Mouse (Mus musculus) intestine, postnatal 0 days (tissue): ENCODE measurements around the gene Nacc2. TPM values are rescaled to one million over a fixed set of nuclear protein-coding genes. Genes with fewer than 3 reads are reported as not detected.

Experiments used
- ATAC-seq: fragments of 200-750 bp; cut with Nextera tagmentation; 2 replicates; pipeline ENCODE4 v1.8.0; 2017; ENCODE audit warnings: mild to moderate bottlenecking, moderate TSS enrichment, moderate library complexity
- H3K27ac ChIP-seq: fragments of 300-500 bp; sonication (generic); 2 replicates; pipeline ENCODE4 v1.5.1; 2014; ENCODE audit warnings: mild to moderate bottlenecking, low read depth, low read length, moderate library complexity
- H3K27me3 ChIP-seq: fragments of 300-500 bp; sonication (generic); replicated peaks from 2 replicates; pipeline ENCODE4 v1.6.1; 2014; ENCODE audit warnings: low read length, mixed read lengths; ENCODE audit not compliant: control insufficient read depth, insufficient read depth
- H3K36me3 ChIP-seq: fragments of 300-500 bp; sonication (generic); 2 replicates; pipeline ENCODE4 v1.6.1; 2014; ENCODE audit warnings: mild to moderate bottlenecking, moderate library complexity; ENCODE audit not compliant: control insufficient read depth, insufficient read depth
- H3K4me1 ChIP-seq: fragments of 300-500 bp; sonication (generic); replicated peaks from 2 replicates; pipeline ENCODE4 v1.6.1; 2014; ENCODE audit warnings: antibody characterized with exemption, low read length, mixed read lengths; ENCODE audit not compliant: control insufficient read depth, insufficient read depth
- H3K4me2 ChIP-seq: fragments of 300-500 bp; sonication (generic); replicated peaks from 2 replicates; pipeline ENCODE4 v1.6.1; 2014; ENCODE audit warnings: low read depth, mild to moderate bottlenecking, moderate library complexity
- H3K4me3 ChIP-seq: fragments of 300-500 bp; sonication (generic); 2 replicates; pipeline ENCODE4 v1.5.1; 2014; ENCODE audit warnings: low read depth, low read length
- H3K9ac ChIP-seq: fragments of 300-500 bp; sonication (generic); 2 replicates; pipeline ENCODE4 v1.6.1; 2014; ENCODE audit warnings: mild to moderate bottlenecking, low read depth, low read length
- H3K9me3 ChIP-seq: fragments of 300-500 bp; sonication (generic); 2 replicates; pipeline ENCODE4 v1.6.1; 2016; ENCODE audit warnings: mixed run types; ENCODE audit not compliant: control insufficient read depth
- CTCF ChIP-seq: sonication (generic); IDR thresholded peaks from 2 replicates; pipeline ENCODE4 v1.5.1; 2016; ENCODE audit warnings: low read depth, mild to moderate bottlenecking, control low read depth, antibody characterized with exemption, moderate library complexity
- WGBS: fragments of 180-500 bp; shearing (Covaris S2); extraction: QIAGEN DNeasy Blood & Tissue Kit; methylation state at CpG from one replicate; pipeline ENCODE4 v1.1.7; 2014; 5-methylcytosine and 5-hydroxymethylcytosine counted together
- polyA plus RNA-seq: library from polyadenylated mRNA; unstranded; fragments of >200 nt; fragmentation: Nextera tagmentation; extraction: Ambion mirVana; gene quantifications from 2 replicates; pipeline ENCODE4 v1.2.1, GENCODE M21; 2015

Nacc2 gene
- polyA plus RNA-seq, 1 experiment from 2014 or later, result 14.2 TPM

GRCm38 (mm10) chr2:26121541-26122083, 1.4 kb downstream of the Nacc2 start:
- Histone ChIP-seq H3K36me3 (no peaks in the 10 kb centered on the region), H3K9me3 (no peaks in the 10 kb centered on the region), H3K27ac (no peak overlapping the region; the same call in 1 of the 2 replicates), H3K4me1 (peaks cover 26% of the 10 kb centered on the region), H3K9ac (peak overlapping the region; percentile 85), H3K4me2 (peak overlapping the region; percentile 98), H3K27me3 (no peaks in the 10 kb centered on the region), H3K4me3 (peak overlapping the region; percentile 76)
- ATAC-seq, result no peak
- WGBS, result 44% methylated on average over 17 of the region's 17 CpGs
- no peak for TF ChIP-seq CTCF

- Histone ChIP-seq H3K27me3 (no peaks in the 10 kb centered on the region), H3K4me1 (peaks cover 26% of the 10 kb centered on the region), H3K9me3 (no peaks in the 10 kb centered on the region), H3K4me2 (no peak overlapping the region), H3K36me3 (no peaks in the 10 kb centered on the region), H3K4me3 (no peak overlapping the region), H3K9ac (no peak overlapping the region), H3K27ac (0 out of 2 replicates have a peak overlapping the region, but pooled peaks have one; percentile 78)
- no peak for TF ChIP-seq CTCF
- no peak for ATAC-seq
- 50% methylated on average over 2 of the region's 2 CpGs for WGBS
Observed at GRCm38 (mm10) chr2:26119626-26120025, 3.4 kb downstream of the Nacc2 start.

DNA sequence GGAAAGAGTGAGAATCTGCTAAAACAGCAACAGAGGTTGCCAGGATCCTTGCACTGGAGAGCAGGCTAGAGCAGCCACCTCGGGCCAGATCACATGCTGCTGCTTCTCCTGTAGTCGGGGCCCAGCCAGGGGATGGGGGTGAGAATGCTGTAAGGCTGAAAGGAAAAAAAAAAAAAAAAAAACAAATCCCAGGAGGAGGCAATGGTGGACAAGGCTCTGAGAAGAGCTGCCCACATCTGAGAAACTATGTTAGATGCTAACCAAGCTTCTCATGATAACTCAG, 3.8 kb downstream of the Nacc2 start:
- TF ChIP-seq CTCF, result no peak
- Histone ChIP-seq H3K4me1 (peaks cover 26% of the 10 kb centered on the region), H3K36me3 (no peaks in the 10 kb centered on the region), H3K9ac (no peak overlapping the region), H3K27me3 (no peaks in the 10 kb centered on the region), H3K4me3 (no peak overlapping the region), H3K4me2 (peak overlapping the region; percentile 48; the same call in 1 of the 2 replicates), H3K27ac (peak overlapping the region; percentile 78), H3K9me3 (no peaks in the 10 kb centered on the region)
- ATAC-seq, result no peak
- WGBS, result 9% methylated on average over 2 of the region's 2 CpGs

- H3K4me3 ChIP-seq, result no peak overlapping the region
- H3K9ac ChIP-seq, result peak overlapping the region; percentile 26
- WGBS, result 22% methylated on average over 4 of the region's 4 CpGs
Observed at GRCm38 (mm10) chr2:26118584-26119309, 4.3 kb downstream of the Nacc2 start.

GRCm38 (mm10) chr2:26117580-26117979, 5.4 kb downstream of the Nacc2 start:
- no peaks in the 10 kb centered on the region for H3K36me3 ChIP-seq
- H3K9ac ChIP-seq, result no peak overlapping the region
- no peak overlapping the region for H3K4me2 ChIP-seq
- peaks cover 26% of the 10 kb centered on the region for H3K4me1 ChIP-seq
- H3K9me3 ChIP-seq, result no peaks in the 10 kb centered on the region
- H3K4me3 ChIP-seq, result no peak overlapping the region
- no peak overlapping the region for H3K27ac ChIP-seq
- no peaks in the 10 kb centered on the region for H3K27me3 ChIP-seq
- 77% methylated on average over 1 of the region's 1 CpGs for WGBS
- peak; percentile 43 for TF ChIP-seq CTCF
- no peak for ATAC-seq

More at GRCm38 (mm10) chr2:26118584-26119309, 4.3 kb downstream of the Nacc2 start:
- H3K4me2 ChIP-seq, result peak overlapping the region; percentile 48
- H3K9me3 ChIP-seq, result no peaks in the 10 kb centered on the region
- peak; percentile 27; the same call in 1 of the 2 replicates for TF ChIP-seq CTCF
- no peaks in the 10 kb centered on the region for H3K27me3 ChIP-seq
- peaks cover 26% of the 10 kb centered on the region for H3K4me1 ChIP-seq
- peak overlapping the region; percentile 78 for H3K27ac ChIP-seq
- no peaks in the 10 kb centered on the region for H3K36me3 ChIP-seq
- peak; percentile 44 for ATAC-seq

GRCm38 (mm10) chr2:26116550-26116949, 6.5 kb downstream of the Nacc2 start:
- no peak for ATAC-seq
- no peak for TF ChIP-seq CTCF
- Histone ChIP-seq H3K9ac (no peak overlapping the region), H3K27me3 (no peaks in the 10 kb centered on the region), H3K9me3 (no peaks in the 10 kb centered on the region), H3K36me3 (no peaks in the 10 kb centered on the region), H3K27ac (no peak overlapping the region), H3K4me2 (no peak overlapping the region), H3K4me3 (no peak overlapping the region), H3K4me1 (peaks cover 22% of the 10 kb centered on the region)
- WGBS, result 75% methylated on average over 3 of the region's 3 CpGs
